Mouse (Mus musculus): ENCODE data around the gene Fgfr2. TPM values are rescaled to one million over a fixed set of nuclear protein-coding genes. Genes with fewer than 3 reads are reported as not detected.

The Fgfr2 gene
- polyA plus RNA-seq, 1 experiment from 2014 or later = 93.6 TPM

DNA sequence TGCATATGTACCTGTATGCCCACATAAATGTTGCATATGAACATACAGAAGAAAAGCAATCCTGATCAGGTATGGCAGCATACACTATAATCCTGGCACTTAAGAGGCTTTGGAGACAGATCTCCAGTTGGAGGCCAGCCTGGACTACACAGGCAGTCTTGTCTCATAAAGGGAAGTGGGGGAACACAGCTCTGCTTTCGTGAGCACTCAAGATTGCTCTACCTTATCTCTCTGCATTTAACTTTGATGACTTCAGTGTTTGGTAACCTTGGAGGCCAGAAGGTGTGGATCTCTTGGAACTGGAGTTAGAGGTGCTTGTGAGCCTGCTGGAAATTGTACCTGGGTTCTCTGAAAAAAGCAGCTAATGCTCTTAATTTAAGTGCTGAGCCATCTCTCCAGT, 242.9 kb downstream of the Fgfr2 start:
- no peak overlapping the region for H3K9ac ChIP-seq (ENCODE audit: low read length)

DNA sequence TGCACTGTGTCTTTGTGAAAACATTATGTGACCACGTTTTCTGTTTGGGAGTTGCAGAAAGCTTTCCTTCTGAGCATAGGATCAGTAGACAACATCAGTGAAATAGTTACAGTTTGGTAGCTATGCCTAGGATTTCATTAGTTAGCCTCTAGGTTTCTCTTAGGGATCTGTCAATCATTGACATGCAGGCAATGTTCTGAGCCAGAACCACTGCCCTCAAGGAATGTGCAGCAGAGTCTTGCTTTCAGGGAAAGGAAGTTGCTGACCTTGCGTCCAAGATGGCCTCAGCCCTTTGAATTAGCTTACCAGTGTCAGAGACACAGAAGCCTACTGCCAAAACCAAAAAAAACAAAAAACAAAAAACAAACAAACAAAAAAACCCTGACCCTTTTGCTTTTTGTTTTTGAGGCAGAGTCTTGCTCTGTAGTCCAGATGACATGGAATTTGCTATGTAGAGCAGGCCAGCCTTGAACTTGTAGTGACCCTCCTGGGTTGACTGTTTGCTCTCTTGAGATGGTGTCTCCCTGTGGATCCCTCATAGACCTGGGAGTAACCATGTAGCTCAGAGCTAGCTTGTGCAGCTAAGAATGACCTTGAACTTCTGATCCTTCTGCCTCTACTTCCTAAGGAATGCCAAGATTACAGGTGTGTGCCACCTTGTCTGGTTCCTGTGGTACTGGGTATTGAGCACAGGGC, 247.6 kb downstream of the Fgfr2 start:
- no peak overlapping the region for H3K4me3 ChIP-seq (ENCODE audit: low read depth, low read length)
- no peak for ATAC-seq (replicated peaks; ENCODE audit: low FRiP score)
- H3K9ac ChIP-seq (ENCODE audit: low read length) = no peak overlapping the region
- peaks cover 10% of the 10 kb centered on the region; the same call in 1 of the 2 replicates for H3K36me3 ChIP-seq (ENCODE audit: control insufficient read depth, insufficient read depth, low read length)
- DNase-seq (ENCODE audit: low spot score) = no peak
- no peaks in the 10 kb centered on the region for H3K4me1 ChIP-seq (replicated peaks; ENCODE audit: control insufficient read depth, insufficient read depth, low read length)
- no peak overlapping the region for H3K27ac ChIP-seq (ENCODE audit: low read depth, low read length)
- H3K9me3 ChIP-seq (ENCODE audit: control insufficient read depth, low read length) = no peaks in the 10 kb centered on the region
- H3K27me3 ChIP-seq (ENCODE audit: control insufficient read depth, insufficient read depth, low read length) = no peaks in the 10 kb centered on the region
- H3K4me2 ChIP-seq (ENCODE audit: low read depth, low read length, severe bottlenecking) = no peak overlapping the region
- 80% methylated on average over 2 of the region's 2 CpGs for WGBS

More for the DNA sequence above, 242.9 kb downstream of the Fgfr2 start:
- no peak overlapping the region for H3K4me3 ChIP-seq (ENCODE audit: low read depth, low read length)
- ATAC-seq (replicated peaks; ENCODE audit: low FRiP score) (no peak), DNase-seq (ENCODE audit: low spot score) (no peak)
- 90% methylated on average over 1 of the region's 1 CpGs for WGBS
- no peak overlapping the region for H3K4me2 ChIP-seq (ENCODE audit: low read depth, low read length, severe bottlenecking)
- peaks cover 18% of the 10 kb centered on the region; the same call in 1 of the 2 replicates for H3K36me3 ChIP-seq (ENCODE audit: control insufficient read depth, insufficient read depth, low read length)
- H3K27ac ChIP-seq (ENCODE audit: low read depth, low read length) = no peak overlapping the region
- H3K27me3 ChIP-seq (ENCODE audit: control insufficient read depth, insufficient read depth, low read length) = no peaks in the 10 kb centered on the region
- H3K9me3 ChIP-seq (ENCODE audit: control insufficient read depth, low read length) = no peaks in the 10 kb centered on the region
- no peaks in the 10 kb centered on the region for H3K4me1 ChIP-seq (replicated peaks; ENCODE audit: control insufficient read depth, insufficient read depth, low read length)

DNA sequence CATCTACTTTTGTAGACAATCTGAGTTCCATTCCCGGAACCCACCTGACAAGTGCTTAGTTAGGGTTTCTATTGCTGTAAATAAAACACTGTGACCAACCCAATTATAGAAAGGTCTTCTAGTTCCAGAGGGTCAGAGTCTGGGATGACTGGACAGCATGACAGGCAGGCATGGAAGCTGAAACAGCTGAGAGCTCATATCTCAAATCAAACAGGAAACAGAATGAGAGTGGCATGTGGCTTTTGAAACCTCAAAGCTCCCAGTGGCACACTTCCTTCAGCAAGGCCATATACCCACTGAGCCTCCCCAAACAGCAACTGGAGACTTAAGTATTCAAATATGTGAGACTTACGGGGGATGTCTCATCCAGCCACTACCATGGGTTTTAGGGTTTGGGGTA, 250.1 kb downstream of the Fgfr2 start:
- Histone ChIP-seq H3K9me3 (ENCODE audit: control insufficient read depth, low read length) (no peaks in the 10 kb centered on the region), H3K27me3 (ENCODE audit: control insufficient read depth, insufficient read depth, low read length) (no peaks in the 10 kb centered on the region), H3K27ac (ENCODE audit: low read depth, low read length) (no peak overlapping the region), H3K9ac (ENCODE audit: low read length) (no peak overlapping the region), H3K4me3 (ENCODE audit: low read depth, low read length) (no peak overlapping the region), H3K4me1 (replicated peaks; ENCODE audit: control insufficient read depth, insufficient read depth, low read length) (no peaks in the 10 kb centered on the region), H3K36me3 (ENCODE audit: control insufficient read depth, insufficient read depth, low read length) (peaks cover 7% of the 10 kb centered on the region; the same call in 1 of the 2 replicates), H3K4me2 (ENCODE audit: low read depth, low read length, severe bottlenecking) (no peak overlapping the region)
- ATAC-seq (replicated peaks; ENCODE audit: low FRiP score) (no peak), DNase-seq (ENCODE audit: low spot score) (no peak)
- WGBS = 92% methylated on average over 2 of the region's 2 CpGs

DNA sequence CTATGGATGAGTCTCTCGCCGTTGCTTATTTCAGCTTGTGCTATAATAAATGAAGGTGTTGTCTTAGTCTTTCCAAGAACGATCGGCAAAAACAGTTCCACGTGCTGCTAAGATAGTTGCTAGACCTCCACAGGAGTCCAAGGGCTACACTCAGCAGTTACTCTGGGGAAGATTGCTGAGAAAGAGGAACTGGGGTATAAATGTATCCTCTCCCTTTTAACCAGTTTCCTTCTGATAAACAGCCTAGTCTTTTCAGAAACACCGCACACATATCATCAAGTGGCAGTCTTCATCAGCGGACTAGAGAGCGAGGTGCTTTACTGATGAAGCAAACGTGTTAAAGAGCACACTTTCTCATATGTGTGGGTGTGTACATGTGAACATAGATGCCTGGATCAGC, 256.8 kb downstream of the Fgfr2 start:
- DNase-seq (ENCODE audit: low spot score) (no peak), ATAC-seq (replicated peaks; ENCODE audit: low FRiP score) (no peak)
- Histone ChIP-seq H3K36me3 (ENCODE audit: control insufficient read depth, insufficient read depth, low read length) (no peaks in the 10 kb centered on the region), H3K27ac (ENCODE audit: low read depth, low read length) (no peak overlapping the region), H3K4me2 (ENCODE audit: low read depth, low read length, severe bottlenecking) (no peak overlapping the region), H3K9ac (ENCODE audit: low read length) (no peak overlapping the region), H3K4me1 (replicated peaks; ENCODE audit: control insufficient read depth, insufficient read depth, low read length) (no peaks in the 10 kb centered on the region), H3K9me3 (ENCODE audit: control insufficient read depth, low read length) (no peaks in the 10 kb centered on the region), H3K4me3 (ENCODE audit: low read depth, low read length) (no peak overlapping the region), H3K27me3 (ENCODE audit: control insufficient read depth, insufficient read depth, low read length) (no peaks in the 10 kb centered on the region)
- 95% methylated on average over 9 of the region's 9 CpGs for WGBS

GRCm38 (mm10) chr7:132859042-132859958, 263.9 kb downstream of the Fgfr2 start, which contains the start of gene Abraxas2:
Abraxas2 (plus strand) TSS chr7:132859225.
- DNase-seq (ENCODE audit: low spot score) = peak; percentile 92
- H3K36me3 ChIP-seq (ENCODE audit: control insufficient read depth, insufficient read depth, low read length) = no peaks in the 10 kb centered on the region
- under 1% methylated on average over 53 of the region's 53 CpGs for WGBS
- peak within 1 kb of the TSS; percentile 27; the same call in 1 of the 2 replicates for H3K27ac ChIP-seq (ENCODE audit: low read depth, low read length)
- ATAC-seq (replicated peaks; ENCODE audit: low FRiP score) = peak; percentile 95
- peak within 1 kb of the TSS; percentile 87 for H3K9ac ChIP-seq (ENCODE audit: low read length)
- peaks cover 3% of the 10 kb centered on the region; the same call in 1 of the 2 replicates for H3K4me1 ChIP-seq (replicated peaks; ENCODE audit: control insufficient read depth, insufficient read depth, low read length)
- peak within 1 kb of the TSS; percentile 98 for H3K4me3 ChIP-seq (ENCODE audit: low read depth, low read length)
- H3K9me3 ChIP-seq (ENCODE audit: control insufficient read depth, low read length) = no peaks in the 10 kb centered on the region
- H3K4me2 ChIP-seq (ENCODE audit: low read depth, low read length, severe bottlenecking) = peak within 1 kb of the TSS; percentile 78
- no peaks in the 10 kb centered on the region for H3K27me3 ChIP-seq (ENCODE audit: control insufficient read depth, insufficient read depth, low read length)

- no peak overlapping the region for H3K4me2 ChIP-seq (ENCODE audit: low read depth, low read length, severe bottlenecking)
- 75% methylated on average over 5 of the region's 5 CpGs for WGBS
Observed at GRCm38 (mm10) chr7:132858043-132858608, 265.0 kb downstream of the Fgfr2 start.

DNA sequence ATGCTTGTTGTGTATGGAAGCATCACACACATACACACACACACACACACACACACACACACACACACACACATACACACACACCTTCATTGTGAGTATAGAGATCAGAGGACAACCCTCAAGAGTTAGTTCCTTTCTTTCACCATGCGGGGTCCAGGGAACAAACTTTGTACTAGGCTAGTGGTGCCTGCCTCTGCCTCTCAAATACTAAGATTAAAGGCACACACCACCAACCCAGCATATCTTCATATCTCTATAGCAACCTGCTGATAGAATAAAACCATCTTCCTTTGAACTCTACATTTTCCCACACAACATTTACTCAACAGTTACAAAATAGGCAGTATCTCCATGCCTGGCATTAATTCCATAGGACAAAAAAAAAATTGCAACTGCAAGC, 267.1 kb downstream of the Fgfr2 start:
- Histone ChIP-seq H3K9ac (ENCODE audit: low read length) (no peak overlapping the region), H3K4me1 (replicated peaks; ENCODE audit: control insufficient read depth, insufficient read depth, low read length) (peaks cover 7% of the 10 kb centered on the region; the same call in 1 of the 2 replicates)
- WGBS = 71% methylated on average over 1 of the region's 1 CpGs

More at GRCm38 (mm10) chr7:132858043-132858608, 265.0 kb downstream of the Fgfr2 start:
- Histone ChIP-seq H3K4me1 (replicated peaks; ENCODE audit: control insufficient read depth, insufficient read depth, low read length) (peaks cover 3% of the 10 kb centered on the region; the same call in 1 of the 2 replicates), H3K9me3 (ENCODE audit: control insufficient read depth, low read length) (no peaks in the 10 kb centered on the region), H3K27me3 (ENCODE audit: control insufficient read depth, insufficient read depth, low read length) (no peaks in the 10 kb centered on the region), H3K27ac (ENCODE audit: low read depth, low read length) (no peak overlapping the region), H3K4me3 (ENCODE audit: low read depth, low read length) (no peak overlapping the region), H3K9ac (ENCODE audit: low read length) (no peak overlapping the region), H3K36me3 (ENCODE audit: control insufficient read depth, insufficient read depth, low read length) (no peaks in the 10 kb centered on the region)
- DNase-seq (ENCODE audit: low spot score) (no peak), ATAC-seq (replicated peaks; ENCODE audit: low FRiP score) (no peak)

GRCm38 (mm10) chr7:132853946-132854345, 269.2 kb downstream of the Fgfr2 start:
- Histone ChIP-seq H3K9me3 (ENCODE audit: control insufficient read depth, low read length) (no peaks in the 10 kb centered on the region), H3K9ac (ENCODE audit: low read length) (no peak overlapping the region), H3K27me3 (ENCODE audit: control insufficient read depth, insufficient read depth, low read length) (no peaks in the 10 kb centered on the region), H3K4me1 (replicated peaks; ENCODE audit: control insufficient read depth, insufficient read depth, low read length) (peaks cover 5% of the 10 kb centered on the region; the same call in 1 of the 2 replicates), H3K4me2 (ENCODE audit: low read depth, low read length, severe bottlenecking) (no peak overlapping the region), H3K27ac (ENCODE audit: low read depth, low read length) (no peak overlapping the region), H3K4me3 (ENCODE audit: low read depth, low read length) (no peak overlapping the region), H3K36me3 (ENCODE audit: control insufficient read depth, insufficient read depth, low read length) (no peaks in the 10 kb centered on the region)
- no peak for DNase-seq (ENCODE audit: low spot score)
- ATAC-seq (replicated peaks; ENCODE audit: low FRiP score) = no peak
- 57% methylated on average over 4 of the region's 4 CpGs for WGBS

More for the DNA sequence above, 267.1 kb downstream of the Fgfr2 start:
- no peaks in the 10 kb centered on the region for H3K27me3 ChIP-seq (ENCODE audit: control insufficient read depth, insufficient read depth, low read length)
- no peak overlapping the region for H3K4me3 ChIP-seq (ENCODE audit: low read depth, low read length)
- ATAC-seq (replicated peaks; ENCODE audit: low FRiP score) (no peak), DNase-seq (ENCODE audit: low spot score) (no peak)
- no peak overlapping the region for H3K4me2 ChIP-seq (ENCODE audit: low read depth, low read length, severe bottlenecking)
- H3K27ac ChIP-seq (ENCODE audit: low read depth, low read length) = no peak overlapping the region
- H3K9me3 ChIP-seq (ENCODE audit: control insufficient read depth, low read length) = no peaks in the 10 kb centered on the region
- no peaks in the 10 kb centered on the region for H3K36me3 ChIP-seq (ENCODE audit: control insufficient read depth, insufficient read depth, low read length)
